Mouse (Mus musculus) gastrocnemius, adult 2 months (tissue): ENCODE results near the gene Gm2237. TPM values are rescaled to one million over a fixed set of nuclear protein-coding genes. Genes with fewer than 3 reads are reported as not detected.
A peak's percentile ranks its signal among the peaks of the same experiment; 100 is the strongest.
"Not testable (repeated sequence)": the region's sequence is repeated elsewhere in the genome, so short reads cannot be mapped to it uniquely, and the experiment has no call there.

ENCODE experiments used
- DNase-seq: peaks from one replicate; pipeline ENCODE4 v3.0.0; 2022
- H3K27ac ChIP-seq: fragments of 200-600 bp; 2 replicates; pipeline ENCODE4 v1.8.1; 2022; ENCODE audit warnings: mild to moderate bottlenecking
- H3K4me3 ChIP-seq: fragments of 200-600 bp; 2 replicates; pipeline ENCODE4 v1.8.1; 2022; ENCODE audit warnings: mild to moderate bottlenecking, moderate library complexity
- intact Hi-C: fragments of 180-260 bp; cut with DNase I; formaldehyde crosslinking; loops from one replicate; pipeline ENCODE4 v1.15.1; 2025
- long read RNA-seq, 2 experiments: library from polyadenylated mRNA; stranded (forward); transcript quantifications; one replicate each; pipeline ENCODE4 v2.0.0; 2021
- total RNA-seq, 2 experiments: library from RNA; stranded (reverse); gene quantifications; 2 replicates each; pipeline ENCODE4 v1.2.3; 2021

The Gm2237 gene
- under 1 TPM in 1 of 2 experiments, not detected in 1; 0.64 TPM for total RNA-seq
- long read RNA-seq, experiment 1, result 0 reads
- long read RNA-seq, experiment 2, result 0 reads

- Histone ChIP-seq H3K27ac (peak within 1 kb of the TSS; percentile 72), H3K4me3 (peak within 1 kb of the TSS; percentile 68)
- intact Hi-C loops, result not testable (repeated sequence)
- DNase-seq, result peak; percentile 41
Measured at GRCm38 (mm10) chr14:19584804-19585667, at the start of gene Gm2237. Gm2237 (minus strand) TSS chr14:19585135.

- DNase-seq, H3K4me3 ChIP-seq, intact Hi-C loops, H3K27ac ChIP-seq: not testable (repeated sequence)
Measured at GRCm38 (mm10) chr14:19602481-19602880, 17.5 kb upstream of the Gm2237 start, which contains the start of gene Gm5458. Gm5458 (minus strand) TSS chr14:19602581.

- H3K27ac ChIP-seq, DNase-seq, intact Hi-C loops, H3K4me3 ChIP-seq: not testable (repeated sequence)
Measured at GRCm38 (mm10) chr14:19549863-19550262, 35.1 kb downstream of the Gm2237 start, which contains the start of gene Gm2244. Gm2244 (minus strand) TSS chr14:19549963.

Other genes with a start within 250 kb of the Gm2237 start
- not detected for gene Gm21738, start 166.2 kb downstream of the Gm2237 start, total RNA-seq
- not detected for gene Gm2244, start 35.2 kb downstream of the Gm2237 start, total RNA-seq
- gene Gm5458, start 17.4 kb upstream of the Gm2237 start, total RNA-seq, result not detected
- gene Nid2, start 166.1 kb upstream of the Gm2237 start, total RNA-seq, result 1 to 10 TPM; 6.5 to 7.6 TPM
- gene Rtraf, start 238.7 kb upstream of the Gm2237 start, total RNA-seq, result 10 to 100 TPM; 84.9 to 85.6 TPM